Mouse (Mus musculus) ovary, adult 10 weeks (tissue): ENCODE data around the gene Trp53i13. TPM values are rescaled to one million over a fixed set of nuclear protein-coding genes. Genes with fewer than 3 reads are reported as not detected.

Experiments used
- polyA plus RNA-seq: library from polyadenylated mRNA; stranded (reverse); fragments of 350-450 nt; fragmentation: Illumina TruSeq; extraction: RNeasy Lipid Tissue Mini Kit (QIAGEN cat#74804); gene quantifications from one replicate; pipeline ENCODE4 v1.2.3, GENCODE M21; 2014

Trp53i13 gene
- polyA plus RNA-seq = not detected

DNA sequence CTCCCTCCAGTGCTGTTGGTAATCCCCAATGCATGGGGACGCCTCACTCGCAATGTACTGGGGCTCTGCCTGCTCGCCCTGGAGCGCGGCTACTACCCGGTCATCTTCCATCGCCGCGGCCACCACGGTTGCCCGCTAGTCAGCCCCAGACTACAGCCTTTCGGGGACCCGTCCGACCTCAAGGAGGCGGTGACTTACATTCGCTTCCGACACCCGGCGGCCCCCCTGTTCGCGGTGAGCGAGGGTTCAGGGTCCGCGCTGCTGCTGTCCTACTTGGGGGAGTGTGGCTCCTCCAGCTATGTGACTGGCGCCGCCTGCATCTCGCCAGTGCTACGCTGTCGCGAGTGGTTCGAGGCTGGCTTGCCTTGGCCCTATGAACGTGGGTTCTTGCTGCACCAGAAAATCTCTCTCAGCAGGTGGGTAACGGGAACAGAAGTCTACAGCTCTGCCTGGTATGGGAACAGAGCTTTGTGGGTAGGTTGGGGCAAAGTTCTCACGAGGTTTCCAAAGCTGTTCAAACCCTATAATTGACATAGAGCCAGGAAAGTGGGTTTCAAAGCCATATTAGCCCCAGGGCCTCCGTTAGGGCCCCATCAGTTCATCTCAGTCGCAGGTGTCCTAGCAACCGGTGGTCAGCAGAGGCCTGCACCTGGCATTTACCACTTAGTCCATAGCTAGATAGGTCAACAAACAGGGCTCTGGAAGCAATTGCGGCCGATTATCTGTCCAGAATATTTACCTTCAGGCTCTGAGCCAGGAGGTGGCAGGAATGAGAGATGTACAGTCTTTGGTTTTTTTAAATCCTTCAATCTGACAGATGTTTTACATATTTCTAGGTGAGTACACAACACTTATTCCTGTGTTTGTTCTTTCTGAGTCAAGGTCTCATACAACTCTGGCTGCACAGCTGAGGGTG is at the start of gene Trp53i13:
Gene Trp53i13 (minus strand): TSS at position 344 of the 916 bp plus-strand sequence.

GRCm38 (mm10) chr11:77519043-77519442 is 3.3 kb upstream of the Trp53i13 start, which contains the start of gene Gm10392:
Gene Gm10392, minus strand, starts transcription at chr11:77519198.

DNA sequence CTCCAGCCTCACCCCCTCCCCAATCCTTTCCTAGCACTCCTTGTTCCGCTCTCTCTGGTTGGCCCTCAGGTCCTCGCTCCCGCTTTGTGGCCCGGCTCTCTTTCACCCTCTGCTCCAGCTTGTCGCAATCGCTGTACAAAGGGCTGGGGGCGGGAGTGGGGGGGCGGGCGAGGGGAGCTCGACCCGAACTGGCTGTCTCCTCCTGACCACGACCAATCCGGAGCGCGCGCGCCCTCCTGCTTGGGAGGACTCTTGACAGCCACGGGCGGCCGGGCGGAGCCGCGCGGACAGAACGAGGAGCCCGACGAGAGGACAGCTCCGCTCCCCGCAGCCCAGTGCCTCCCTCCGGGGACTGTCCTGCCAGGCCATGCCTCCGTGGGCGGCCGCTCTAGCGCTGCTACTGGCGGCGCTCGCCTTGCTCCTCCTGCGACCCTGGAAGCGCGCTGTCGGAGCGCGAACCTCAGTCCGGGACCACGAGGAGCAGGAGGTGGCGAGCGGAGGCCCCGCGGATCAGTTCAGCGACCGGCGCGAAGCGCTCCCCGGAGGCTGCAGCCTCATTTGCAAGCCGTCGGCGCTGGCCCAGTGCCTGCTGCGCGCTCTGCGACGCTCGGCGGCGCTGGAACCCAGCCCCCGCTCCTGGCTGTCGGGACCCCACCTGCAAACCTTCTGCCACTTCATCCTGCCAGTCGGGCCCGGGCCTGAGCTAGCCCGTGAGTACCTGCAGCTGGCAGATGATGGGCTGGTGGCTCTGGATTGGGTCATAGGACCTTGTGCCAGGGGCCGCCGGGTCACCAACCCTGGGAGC is 746 bp downstream of the Trp53i13 start, which contains the start of gene Abhd15:
Gene Abhd15 (plus strand): TSS at position 290 of the 805 bp plus-strand sequence.

GRCm38 (mm10) chr11:77493512-77494343 is 22.1 kb downstream of the Trp53i13 start, which contains the start of gene Git1:
Gene Git1, plus strand, starts transcription at chr11:77493562.

GRCm38 (mm10) chr11:77489591-77490235 is 26.1 kb downstream of the Trp53i13 start, which contains the start of gene Ankrd13b:
Gene Ankrd13b, minus strand, starts transcription at chr11:77489678.

DNA sequence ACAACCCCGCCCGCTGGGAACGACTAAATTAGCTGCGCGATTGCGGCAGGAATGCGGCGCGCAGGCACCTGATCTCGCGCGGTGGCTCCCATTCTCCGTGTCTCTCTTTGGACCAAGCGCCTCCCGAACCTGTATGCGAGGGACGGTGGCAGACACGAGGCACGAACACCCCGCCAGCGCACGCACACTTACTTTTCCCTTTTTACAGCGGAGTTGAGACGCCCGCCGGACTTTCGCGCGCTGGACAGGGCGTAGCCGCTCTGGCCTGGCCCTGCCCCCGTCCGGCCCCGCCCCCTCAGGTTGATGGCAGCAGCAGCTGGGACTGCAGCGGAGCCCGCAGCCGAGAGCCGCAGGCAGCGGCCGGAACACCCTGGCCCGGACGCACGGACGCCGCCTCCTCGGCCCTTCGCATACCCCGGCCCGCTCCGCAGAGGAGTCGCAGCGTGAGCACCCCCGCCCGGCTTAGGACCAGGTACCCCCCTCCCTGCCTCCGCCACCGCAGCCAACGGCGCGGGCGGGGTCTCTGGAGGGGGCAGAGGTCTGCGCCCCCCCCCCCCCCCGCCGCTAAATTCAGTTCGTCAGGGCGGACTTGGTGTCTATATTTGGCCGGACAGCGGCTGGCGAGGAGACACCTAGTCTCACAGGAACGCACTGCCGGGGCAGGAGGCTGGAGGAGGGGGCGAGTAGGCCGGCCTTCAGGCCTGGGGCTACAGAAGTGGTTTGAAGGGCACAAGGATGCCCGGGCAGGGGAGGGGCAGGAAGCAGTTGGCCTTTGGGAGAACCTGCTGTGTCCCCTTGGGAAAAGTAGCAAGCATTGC is 53.3 kb downstream of the Trp53i13 start, which contains the start of gene Coro6:
Gene Coro6 (plus strand): TSS at position 129 of the 818 bp plus-strand sequence.

Other genes starting within 250 kb of the Trp53i13 start
- 0.20 TPM for gene Coro6, start 53.6 kb downstream of the Trp53i13 start, polyA plus RNA-seq
- not detected for gene Ankrd13b, start 26.3 kb downstream of the Trp53i13 start, polyA plus RNA-seq
- gene Git1, start 22.4 kb downstream of the Trp53i13 start, polyA plus RNA-seq = 0.54 TPM
- 0.29 TPM for gene Abhd15, start 859 bp downstream of the Trp53i13 start, polyA plus RNA-seq
- gene Gm10392, start 3.2 kb upstream of the Trp53i13 start, polyA plus RNA-seq = not detected
- gene Taok1, start 91.8 kb upstream of the Trp53i13 start, polyA plus RNA-seq = 105 TPM
- 114 TPM for gene Nufip2, start 170.2 kb upstream of the Trp53i13 start, polyA plus RNA-seq
- gene Cryba1, start 209.3 kb upstream of the Trp53i13 start, polyA plus RNA-seq = not detected
- 18.5 TPM for gene Myo18a, start 247.3 kb upstream of the Trp53i13 start, polyA plus RNA-seq